Mouse (Mus musculus) brain, embryonic 18.5 days (tissue): ENCODE data around the gene Igfbp6.
A peak's percentile ranks its signal among the peaks of the same experiment; 100 is the strongest.
"Not testable (repeated sequence)": the region's sequence is repeated elsewhere in the genome, so short reads cannot be mapped to it uniquely, and the experiment has no call there.

Experiments
- DNase-seq: peaks from one replicate; pipeline ENCODE4 v3.0.0-alpha.2; 2012; ENCODE audit warnings: low read depth, low spot score

Gene Igfbp6

GRCm38 (mm10) chr15:102136129-102136758, 7.9 kb upstream of the Igfbp6 start, which contains the start of gene Spryd3:
Gene Spryd3, minus strand, starts transcription at chr15:102136234.
- DNase-seq = peak; percentile 91

DNA sequence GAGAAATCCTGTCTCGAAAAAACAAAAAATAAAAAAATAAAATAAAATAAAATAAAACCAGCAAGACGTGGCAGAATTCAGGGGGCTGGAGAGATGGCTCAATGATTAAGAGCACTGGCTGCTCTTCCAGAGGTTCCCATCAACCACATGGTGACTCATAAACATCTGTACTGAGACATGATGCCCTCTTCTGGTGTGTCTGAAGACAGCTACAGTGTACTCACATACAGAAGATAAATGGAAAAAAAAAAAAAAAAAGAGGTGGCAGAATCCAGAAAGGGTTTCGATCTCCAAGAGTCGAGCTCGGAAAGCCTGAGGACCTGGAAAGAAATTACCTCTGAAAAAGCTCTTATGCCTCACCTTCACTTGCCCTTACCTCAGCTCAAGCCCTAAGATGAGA, 3.0 kb upstream of the Igfbp6 start:
- no peak for DNase-seq

GRCm38 (mm10) chr15:102142914-102143912, 949 bp upstream of the Igfbp6 start:
- no peak for DNase-seq

DNA sequence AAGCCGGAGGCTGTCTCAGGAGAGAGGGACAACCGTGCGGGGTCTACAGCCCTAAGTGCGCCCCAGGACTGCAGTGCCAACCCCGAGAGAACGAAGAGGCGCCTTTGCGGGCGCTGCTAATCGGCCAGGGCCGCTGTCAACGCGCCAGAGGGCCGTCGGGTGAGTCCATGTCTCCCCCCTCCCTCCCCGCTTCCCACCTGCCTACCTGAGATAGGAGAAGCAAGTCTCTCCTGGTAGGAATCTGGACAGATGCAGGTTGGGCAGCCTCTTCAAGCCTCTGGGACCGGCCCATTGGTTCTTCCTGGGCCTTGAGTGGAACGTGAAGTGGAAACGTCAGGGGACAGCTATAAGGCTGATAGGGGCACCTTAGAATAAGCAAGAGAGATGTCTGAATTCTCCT, 564 bp downstream of the Igfbp6 start:
- DNase-seq = no peak

- DNase-seq = no peak
Observed at GRCm38 (mm10) chr15:102145330-102145729, 1.2 kb downstream of the Igfbp6 start.

DNA sequence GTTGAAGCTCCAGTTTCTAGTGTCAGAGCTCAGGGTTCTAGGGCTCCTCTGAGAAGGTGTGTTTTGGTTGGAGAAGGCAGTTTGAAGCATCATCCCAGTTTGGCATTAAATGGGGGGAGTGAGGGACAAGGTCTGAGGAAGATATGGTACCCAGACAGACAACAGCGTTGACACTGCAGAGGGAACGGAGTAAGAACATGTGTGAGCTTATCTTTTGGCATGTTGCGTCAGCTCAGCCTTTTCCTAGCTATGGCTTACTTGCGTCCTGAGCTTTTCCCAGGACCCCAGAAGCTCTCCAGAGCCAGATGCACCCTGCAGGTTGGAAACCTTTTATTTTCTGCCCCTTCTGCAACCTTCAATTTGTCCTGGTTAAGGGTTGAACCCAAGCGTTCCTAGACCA, 1.9 kb downstream of the Igfbp6 start:
- no peak for DNase-seq

GRCm38 (mm10) chr15:102146882-102147281, 2.7 kb downstream of the Igfbp6 start:
- DNase-seq = no peak

- DNase-seq = no peak
Observed at GRCm38 (mm10) chr15:102147674-102148402, 3.7 kb downstream of the Igfbp6 start.

- DNase-seq = no peak
Observed at GRCm38 (mm10) chr15:102149561-102149960, 5.4 kb downstream of the Igfbp6 start.

DNA sequence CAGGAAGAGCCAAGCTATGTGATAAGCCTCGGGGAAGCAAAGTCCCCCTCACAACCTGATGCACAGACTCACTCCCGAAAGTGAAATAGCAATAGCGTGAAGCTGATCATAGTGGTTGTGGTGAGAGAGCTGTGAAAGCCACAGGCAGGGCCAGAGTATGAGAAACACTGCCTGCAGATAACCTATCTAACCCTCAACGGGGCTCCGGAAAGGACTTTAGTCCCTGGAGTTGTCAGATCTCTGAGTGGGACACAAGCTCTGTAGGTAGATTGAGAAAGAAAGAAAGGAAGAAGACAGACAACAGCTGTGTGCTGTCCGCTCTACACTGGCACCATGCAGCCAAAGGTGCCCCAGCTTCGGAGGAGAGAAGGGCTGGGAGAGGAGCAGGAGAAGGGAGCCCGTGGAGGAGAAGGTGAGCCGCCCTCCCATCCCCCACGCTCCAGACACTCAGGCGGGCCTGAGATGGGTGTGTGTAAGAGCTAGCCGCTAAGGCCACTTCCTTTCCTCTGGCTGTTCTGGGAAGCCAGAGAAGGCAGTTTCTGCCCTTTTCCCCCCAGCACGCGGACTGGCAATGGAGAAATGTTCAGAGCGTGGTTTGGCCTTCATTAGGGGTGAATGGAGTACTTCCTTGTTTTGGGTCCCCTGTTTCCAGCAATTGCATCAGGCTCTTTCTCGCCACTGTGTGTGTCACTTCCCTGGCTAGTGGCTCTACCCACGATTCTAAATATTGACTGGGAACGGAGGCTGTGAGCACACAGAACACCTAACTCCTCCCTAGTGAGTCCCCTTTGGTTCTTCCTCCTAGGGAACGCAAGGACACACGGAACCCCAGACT, 6.4 kb downstream of the Igfbp6 start, which contains the start of gene Soat2:
Gene Soat2 (plus strand): TSS at position 226 of the 835 bp plus-strand sequence.
- DNase-seq = no peak

GRCm38 (mm10) chr15:102152646-102153045, 8.5 kb downstream of the Igfbp6 start:
- no peak for DNase-seq

DNA sequence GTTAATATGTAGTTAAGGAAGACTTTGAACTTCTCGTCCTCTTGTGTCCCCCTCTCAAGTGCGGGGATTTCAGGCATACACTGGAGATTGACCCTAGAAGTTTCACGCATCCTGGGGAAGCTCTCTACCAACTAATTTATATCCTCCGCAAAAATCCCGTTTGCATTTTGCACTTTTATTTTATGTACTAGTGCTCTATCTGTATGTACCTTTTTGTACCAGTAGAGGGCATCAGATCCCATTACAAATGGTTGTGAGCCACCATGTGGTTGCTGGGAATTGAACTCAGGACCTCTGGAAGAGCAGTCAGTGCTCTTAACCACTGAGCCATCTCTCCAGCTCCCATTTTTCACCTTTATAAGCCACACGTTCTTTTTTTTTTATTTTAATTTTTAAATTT, 10.8 kb downstream of the Igfbp6 start:
- DNase-seq = not testable (repeated sequence)

DNA sequence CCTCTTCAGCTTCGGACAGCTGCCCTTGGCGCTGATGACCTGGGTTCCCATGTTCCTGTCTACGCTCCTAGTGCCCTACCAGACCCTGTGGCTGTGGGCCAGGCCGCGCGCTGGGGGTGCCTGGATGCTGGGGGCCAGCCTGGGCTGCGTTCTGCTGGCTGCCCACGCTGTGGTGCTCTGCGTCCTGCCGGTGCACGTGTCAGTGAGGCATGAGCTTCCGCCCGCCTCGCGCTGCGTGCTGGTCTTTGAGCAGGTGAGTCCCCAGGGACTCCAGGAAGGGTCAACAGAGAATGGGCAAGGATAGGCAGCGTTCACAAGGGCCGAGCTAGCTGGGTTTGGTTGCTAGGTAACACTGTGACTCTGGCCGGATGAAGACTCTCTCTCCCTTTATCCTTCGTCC, 12.7 kb downstream of the Igfbp6 start:
- no peak for DNase-seq

DNA sequence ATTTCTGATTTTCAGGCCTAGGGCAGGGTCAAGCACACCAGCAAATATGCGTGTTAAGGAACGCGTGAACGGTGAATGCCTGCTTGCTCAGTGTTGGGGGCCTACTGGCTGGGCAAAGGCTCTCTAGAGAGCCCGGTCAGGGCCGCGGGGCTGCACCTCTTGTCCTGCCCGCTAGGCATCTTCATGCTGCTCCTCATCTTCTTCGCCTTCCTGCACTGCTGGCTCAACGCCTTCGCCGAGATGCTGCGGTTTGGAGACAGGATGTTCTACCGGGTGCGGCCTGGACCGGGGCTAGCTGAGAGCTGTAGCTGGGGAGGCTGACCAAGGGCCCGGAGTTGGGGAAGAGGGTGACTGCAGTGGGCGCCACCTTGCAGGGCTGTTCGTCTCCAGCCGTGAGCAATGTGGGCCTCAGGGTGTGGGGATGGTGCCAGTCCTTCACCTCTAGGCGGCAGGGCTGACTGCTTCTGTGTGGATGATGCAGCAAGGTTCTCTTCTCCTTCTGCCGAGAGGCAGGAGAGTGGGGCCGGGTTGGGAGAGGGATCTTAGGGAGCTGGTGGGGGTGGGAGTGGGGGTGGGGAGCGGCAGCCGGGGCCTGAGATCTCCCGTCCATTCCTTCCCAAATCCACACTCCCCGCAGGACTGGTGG, 16.4 kb downstream of the Igfbp6 start:
- DNase-seq = no peak

DNA sequence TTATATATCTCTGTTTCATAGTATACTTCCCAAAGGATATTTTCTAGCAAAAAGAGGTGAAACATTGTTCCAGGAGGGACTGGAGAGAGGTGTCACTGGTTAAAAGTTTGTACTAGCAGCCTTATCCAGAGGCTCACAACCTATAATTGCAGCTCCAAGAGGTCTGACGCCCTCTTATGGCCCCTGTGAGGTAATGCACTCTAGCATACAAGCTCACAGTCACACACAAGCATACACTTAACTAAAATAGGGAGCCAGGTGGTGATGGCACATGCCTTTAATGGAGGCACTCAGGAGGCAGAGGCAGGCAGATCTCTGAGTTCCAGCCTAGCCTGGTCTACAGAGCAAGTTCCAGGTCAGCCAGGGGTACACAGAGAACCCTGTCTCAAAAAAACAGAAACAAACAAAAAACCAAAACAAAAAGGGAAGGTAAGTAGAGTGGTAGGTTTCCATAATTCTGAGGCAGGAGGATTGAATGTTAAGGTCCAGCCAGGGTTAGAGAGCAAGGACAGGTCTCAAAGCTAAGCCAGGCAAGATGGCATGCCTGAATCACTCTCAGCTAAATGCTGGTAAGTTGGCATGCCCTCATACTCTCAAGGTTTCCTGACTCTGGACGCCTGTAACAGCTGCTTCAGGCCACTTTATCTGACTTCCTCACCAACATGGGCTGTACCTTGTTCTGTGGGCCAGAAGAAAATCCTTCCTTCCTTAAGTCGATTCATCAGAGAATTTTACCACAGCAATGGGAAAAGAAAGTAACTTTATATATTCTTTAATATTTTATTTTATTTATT, 19.9 kb downstream of the Igfbp6 start:
- DNase-seq = no peak

DNA sequence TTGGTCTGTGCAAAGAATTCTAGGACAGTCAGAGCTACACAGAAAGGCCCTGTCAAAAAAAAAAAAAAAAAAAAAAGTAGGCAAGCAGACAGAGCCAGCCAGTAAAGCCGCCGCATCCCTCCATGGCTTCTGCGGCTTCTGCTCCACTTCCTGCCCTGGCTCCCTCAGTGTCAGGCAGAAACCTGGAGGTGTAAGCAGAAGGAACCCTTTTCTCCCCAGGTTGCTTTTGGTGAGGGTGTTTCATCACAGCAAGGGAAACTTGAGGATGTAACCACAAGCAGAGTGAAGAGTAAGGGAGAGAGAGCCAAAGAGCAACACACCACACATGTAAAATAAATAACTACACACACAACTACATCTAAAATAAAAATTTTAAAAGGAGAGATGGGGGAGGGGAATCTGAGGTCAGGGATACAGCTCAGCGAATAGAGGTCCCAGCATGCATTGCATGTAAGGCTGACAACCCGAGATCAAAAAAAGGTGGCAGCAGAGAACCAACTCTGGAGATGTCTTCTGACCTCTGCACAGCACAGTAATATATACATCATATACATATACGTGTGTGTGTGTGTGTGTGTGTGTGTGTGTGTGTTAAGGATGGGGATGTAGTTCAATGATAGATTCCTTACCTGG, 21.4 kb downstream of the Igfbp6 start:
- DNase-seq = no peak

- no peak for DNase-seq
Observed at GRCm38 (mm10) chr15:102167620-102168021, 23.5 kb downstream of the Igfbp6 start.

GRCm38 (mm10) chr15:102169064-102169463, 24.9 kb downstream of the Igfbp6 start:
- DNase-seq = no peak

- DNase-seq = no peak
Observed at GRCm38 (mm10) chr15:102173581-102173980, 29.4 kb downstream of the Igfbp6 start.
